Mouse (Mus musculus) urinary bladder, postnatal 14 days (tissue): ENCODE measurements around the gene Smtnl2.
A peak's percentile ranks its signal among the peaks of the same experiment; 100 is the strongest.
"Not testable (repeated sequence)": the region's sequence is repeated elsewhere in the genome, so short reads cannot be mapped to it uniquely, and the experiment has no call there.

Experiments
- DNase-seq: peaks from one replicate; pipeline ENCODE4 v3.0.0; 2021; ENCODE audit warnings: low spot score

Gene Smtnl2

GRCm38 (mm10) chr11:72361385-72362346, 49.8 kb downstream of the Smtnl2 start:
- peak; percentile 56 for DNase-seq

DNA sequence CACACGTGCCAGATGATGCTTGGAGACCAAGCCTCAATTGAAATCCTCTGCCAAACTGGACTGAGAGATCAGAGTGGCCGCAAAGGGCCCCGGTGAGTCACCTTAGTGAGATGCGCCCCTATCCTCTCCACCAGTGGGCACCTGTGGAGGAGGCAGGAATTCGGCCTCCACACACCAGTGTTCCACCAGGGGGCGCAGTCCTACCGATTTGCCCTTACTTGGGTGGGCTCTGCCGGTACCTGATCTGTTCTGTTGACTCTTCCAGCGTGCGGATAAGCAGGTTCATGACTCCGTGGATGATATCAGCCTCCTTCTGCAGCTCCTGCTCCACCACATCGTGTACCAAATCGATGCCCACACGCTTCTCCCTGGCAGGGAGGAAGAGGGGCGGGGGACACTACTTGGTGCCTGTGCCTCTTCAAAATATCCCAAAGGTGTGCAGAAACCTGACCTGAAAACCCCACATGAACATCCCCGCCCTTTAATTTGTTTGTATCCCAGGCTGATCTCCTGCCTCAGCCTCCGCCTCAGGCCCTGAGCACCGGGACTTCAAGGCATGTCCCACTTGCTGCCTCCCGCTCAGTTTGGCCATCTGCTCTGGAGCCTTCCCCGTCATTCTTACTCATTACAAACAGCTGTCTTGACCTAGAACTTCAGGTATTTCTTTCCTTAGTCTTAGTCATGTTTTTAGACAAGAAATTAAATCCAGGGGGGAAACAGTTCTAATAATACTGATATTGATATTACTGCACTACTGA, 56.4 kb downstream of the Smtnl2 start:
- peak; percentile 78 for DNase-seq

DNA sequence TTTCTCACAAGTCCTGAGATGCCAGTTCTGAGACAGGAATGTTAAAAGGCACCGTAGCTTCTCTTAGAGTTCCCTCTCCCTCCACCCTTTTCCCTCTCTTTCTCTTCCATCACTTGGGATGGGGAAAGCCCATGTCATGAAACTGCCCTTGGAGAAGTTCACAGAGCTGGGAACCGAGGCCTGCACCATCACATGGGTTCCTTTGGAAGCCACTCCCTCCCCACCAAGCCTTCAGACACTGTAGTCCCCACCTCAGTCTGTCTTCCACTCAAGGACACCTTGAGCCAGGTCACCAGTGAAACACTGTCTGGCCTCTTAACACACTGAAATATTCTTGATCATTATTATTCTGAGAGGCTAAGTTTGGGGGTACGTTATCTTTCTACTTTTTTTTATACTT, 58.3 kb downstream of the Smtnl2 start:
- no peak for DNase-seq

DNA sequence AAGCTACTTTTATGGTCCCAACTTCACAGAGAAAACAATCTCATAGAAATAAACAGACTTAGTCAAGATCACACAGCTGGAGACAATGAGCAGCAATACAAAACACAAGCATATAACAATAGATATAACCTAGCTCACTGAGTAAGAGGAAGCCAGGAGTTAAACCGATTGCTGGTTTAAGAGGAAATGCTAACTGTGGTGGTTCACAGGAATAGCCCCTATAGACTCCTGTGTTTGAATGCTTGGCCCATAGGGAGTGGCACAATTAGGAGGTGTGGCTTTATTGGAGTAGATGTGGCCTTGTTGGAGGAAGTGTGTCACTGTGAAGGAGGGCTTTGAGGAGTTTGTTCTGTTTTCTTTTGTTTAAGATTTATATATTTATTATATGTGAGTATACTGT, 59.2 kb downstream of the Smtnl2 start:
- no peak for DNase-seq

DNA sequence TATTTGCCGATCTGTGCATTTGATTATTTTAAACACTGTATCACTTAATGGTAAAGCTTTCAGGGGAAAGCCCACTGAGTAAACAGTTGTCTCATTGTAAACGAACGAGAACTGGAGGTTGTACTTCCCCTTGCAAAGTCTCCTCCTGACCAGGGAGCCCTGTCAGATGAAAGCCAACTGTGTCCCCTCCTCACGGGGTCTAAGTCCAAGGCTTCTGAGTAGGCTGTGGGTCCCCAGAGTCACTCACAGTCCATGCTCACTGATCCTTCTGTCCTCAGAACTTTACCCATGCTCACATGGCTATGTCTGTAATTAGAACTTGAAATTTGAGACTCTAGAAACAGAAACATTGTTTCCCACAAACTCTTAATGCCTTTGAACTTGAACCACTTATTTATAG, 61.9 kb downstream of the Smtnl2 start:
- DNase-seq = no peak

DNA sequence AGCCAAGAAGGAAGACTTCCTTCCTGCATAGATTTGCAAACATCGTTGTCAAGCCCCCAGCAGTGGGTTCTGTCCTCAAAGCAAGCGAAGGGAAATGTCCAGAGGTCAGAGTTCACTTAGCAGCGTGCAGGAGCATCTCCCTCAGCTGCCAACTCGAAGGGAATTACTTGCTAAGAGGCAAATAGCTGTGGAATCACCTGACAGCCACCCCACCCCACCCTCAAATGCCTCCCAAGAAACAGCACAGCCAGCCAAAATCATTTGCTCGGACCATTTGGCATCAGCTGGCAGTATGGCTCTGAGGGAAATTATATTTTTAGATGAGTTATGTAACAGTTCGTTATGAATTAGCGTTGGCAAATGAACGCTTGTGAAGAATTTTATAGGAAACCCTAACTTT, 62.5 kb downstream of the Smtnl2 start:
- no peak for DNase-seq

GRCm38 (mm10) chr11:72348563-72348962, 63.0 kb downstream of the Smtnl2 start:
- DNase-seq = no peak

- no peak for DNase-seq
Observed at GRCm38 (mm10) chr11:72344486-72344885, 67.0 kb downstream of the Smtnl2 start.

- DNase-seq = peak; percentile 60
Observed at GRCm38 (mm10) chr11:72343904-72344303, 67.6 kb downstream of the Smtnl2 start.

GRCm38 (mm10) chr11:72343238-72343625, 68.3 kb downstream of the Smtnl2 start:
- not testable (repeated sequence) for DNase-seq

GRCm38 (mm10) chr11:72342549-72343237, 68.8 kb downstream of the Smtnl2 start:
- peak; percentile 63 for DNase-seq

DNA sequence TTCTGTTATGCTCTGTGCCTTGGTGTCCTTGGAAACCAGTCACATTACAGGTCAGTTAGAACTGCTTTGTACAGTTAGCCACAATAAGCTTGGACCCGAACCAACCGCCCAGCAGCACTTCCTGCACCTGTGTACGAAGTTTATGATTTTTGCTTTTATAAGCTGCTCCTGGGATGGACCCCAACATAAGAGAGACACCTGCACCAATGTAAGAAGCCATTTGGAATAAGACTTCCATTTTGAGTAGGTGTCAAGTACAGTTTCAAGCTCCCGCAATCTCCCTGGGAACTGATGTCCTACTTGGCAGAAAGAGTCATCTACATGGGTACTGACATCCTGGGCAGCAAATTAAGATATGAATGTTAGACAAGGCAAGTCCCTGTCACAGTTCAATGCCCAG, 71.8 kb downstream of the Smtnl2 start:
- DNase-seq = no peak
